Mouse (Mus musculus): Measurements from ENCODE around the gene Cnnm3.

Gene Cnnm3

GRCm38 (mm10) chr1:36556553-36557456 lies 45.1 kb downstream of the Cnnm3 start:
- peak; percentile 79 for DNase-seq (ENCODE audit: low read depth, low spot score)

GRCm38 (mm10) chr1:36557457-36558011 lies 45.9 kb downstream of the Cnnm3 start:
- DNase-seq (ENCODE audit: low read depth, low spot score): no peak

GRCm38 (mm10) chr1:36558031-36558993 lies 46.6 kb downstream of the Cnnm3 start, which contains the start of gene Sema4c:
Sema4c (minus strand) TSS chr1:36558349.
- DNase-seq (ENCODE audit: low read depth, low spot score): no peak

GRCm38 (mm10) chr1:36559256-36559655 lies 47.6 kb downstream of the Cnnm3 start:
- no peak for DNase-seq (ENCODE audit: low read depth, low spot score)

- DNase-seq (ENCODE audit: low read depth, low spot score): no peak
Observed at GRCm38 (mm10) chr1:36559888-36560287, 48.2 kb downstream of the Cnnm3 start.

- no peak for DNase-seq (ENCODE audit: low read depth, low spot score)
Observed at GRCm38 (mm10) chr1:36560903-36561302, 49.2 kb downstream of the Cnnm3 start.

- DNase-seq (ENCODE audit: low read depth, low spot score): no peak
Observed at GRCm38 (mm10) chr1:36562388-36562787, 50.7 kb downstream of the Cnnm3 start.

GRCm38 (mm10) chr1:36563197-36563596 lies 51.5 kb downstream of the Cnnm3 start:
- no peak for DNase-seq (ENCODE audit: low read depth, low spot score)

GRCm38 (mm10) chr1:36563632-36564031 lies 52.0 kb downstream of the Cnnm3 start:
- no peak for DNase-seq (ENCODE audit: low read depth, low spot score)

GRCm38 (mm10) chr1:36564101-36564500 lies 52.4 kb downstream of the Cnnm3 start:
- DNase-seq (ENCODE audit: low read depth, low spot score): no peak

GRCm38 (mm10) chr1:36566425-36566824 lies 54.8 kb downstream of the Cnnm3 start:
- DNase-seq (ENCODE audit: low read depth, low spot score): no peak

- no peak for DNase-seq (ENCODE audit: low read depth, low spot score)
Observed at GRCm38 (mm10) chr1:36567818-36568603, 56.3 kb downstream of the Cnnm3 start.

- no peak for DNase-seq (ENCODE audit: low read depth, low spot score)
Observed at GRCm38 (mm10) chr1:36568776-36569175, 57.1 kb downstream of the Cnnm3 start.

GRCm38 (mm10) chr1:36569694-36570276 lies 58.1 kb downstream of the Cnnm3 start:
- no peak for DNase-seq (ENCODE audit: low read depth, low spot score)

GRCm38 (mm10) chr1:36570320-36570719 lies 58.7 kb downstream of the Cnnm3 start:
- no peak for DNase-seq (ENCODE audit: low read depth, low spot score)

GRCm38 (mm10) chr1:36571627-36572026 lies 60.0 kb downstream of the Cnnm3 start:
- no peak for DNase-seq (ENCODE audit: low read depth, low spot score)

- no peak for DNase-seq (ENCODE audit: low read depth, low spot score)
Observed at GRCm38 (mm10) chr1:36572140-36572700, 60.6 kb downstream of the Cnnm3 start.

- no peak for DNase-seq (ENCODE audit: low read depth, low spot score)
Observed at GRCm38 (mm10) chr1:36572709-36573108, 61.0 kb downstream of the Cnnm3 start.

GRCm38 (mm10) chr1:36573524-36573923 lies 61.9 kb downstream of the Cnnm3 start:
- no peak for DNase-seq (ENCODE audit: low read depth, low spot score)
